Mouse (Mus musculus): ENCODE measurements at regions not wholly inside any gene's neighbourhood (a gene's known extent, or its start where the extent isn't known, plus 50 kb on each side); places are given as distances from the start of the nearest gene placed in this dataset.

- no peak for DNase-seq (ENCODE audit: low spot score in 2 of 2)
Measured at GRCm38 (mm10) chr14:97170841-97171240, 651.9 kb upstream of the Klhl1 start.

- no peak for DNase-seq (ENCODE audit: low spot score in 2 of 2)
Measured at GRCm38 (mm10) chr14:97165793-97166192, 646.9 kb upstream of the Klhl1 start.

DNA sequence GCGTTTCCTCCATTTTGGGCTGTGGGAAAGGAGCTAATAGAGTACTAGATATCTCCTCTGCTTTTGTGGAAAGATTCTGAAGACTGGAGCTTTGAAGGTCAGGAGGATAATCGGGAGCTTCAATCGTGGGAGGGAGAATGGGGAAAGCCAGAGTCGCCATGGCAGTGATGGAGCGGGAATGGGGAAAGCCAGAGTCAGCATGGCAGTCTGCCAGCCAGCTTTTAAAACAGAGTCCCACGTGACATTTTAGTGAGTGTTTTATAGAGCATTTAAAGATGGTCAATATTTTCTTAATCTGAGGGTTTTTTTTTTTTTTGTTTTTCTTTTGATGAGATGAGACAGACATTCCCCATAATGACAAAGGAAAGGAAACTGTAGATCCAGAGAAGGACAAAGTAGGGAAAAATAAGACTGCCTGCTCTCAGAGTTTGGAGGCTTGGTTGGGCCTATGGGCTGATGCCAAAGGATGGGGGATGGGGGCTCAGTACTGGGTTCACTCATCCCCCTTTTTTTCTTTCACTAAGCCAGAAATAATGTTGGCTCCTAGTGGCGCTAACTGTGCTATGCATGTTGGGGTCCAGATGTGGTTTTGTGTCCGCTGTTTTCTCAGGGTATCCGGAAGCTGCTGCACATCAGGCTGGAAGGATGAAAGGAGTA is 630.2 kb upstream of the Klhl1 start:
- DNase-seq (ENCODE audit: low spot score in 2 of 2): no peak

- no peak for DNase-seq (ENCODE audit: low spot score in 2 of 2)
Measured at GRCm38 (mm10) chr14:97115918-97116635, 597.2 kb upstream of the Klhl1 start.

DNA sequence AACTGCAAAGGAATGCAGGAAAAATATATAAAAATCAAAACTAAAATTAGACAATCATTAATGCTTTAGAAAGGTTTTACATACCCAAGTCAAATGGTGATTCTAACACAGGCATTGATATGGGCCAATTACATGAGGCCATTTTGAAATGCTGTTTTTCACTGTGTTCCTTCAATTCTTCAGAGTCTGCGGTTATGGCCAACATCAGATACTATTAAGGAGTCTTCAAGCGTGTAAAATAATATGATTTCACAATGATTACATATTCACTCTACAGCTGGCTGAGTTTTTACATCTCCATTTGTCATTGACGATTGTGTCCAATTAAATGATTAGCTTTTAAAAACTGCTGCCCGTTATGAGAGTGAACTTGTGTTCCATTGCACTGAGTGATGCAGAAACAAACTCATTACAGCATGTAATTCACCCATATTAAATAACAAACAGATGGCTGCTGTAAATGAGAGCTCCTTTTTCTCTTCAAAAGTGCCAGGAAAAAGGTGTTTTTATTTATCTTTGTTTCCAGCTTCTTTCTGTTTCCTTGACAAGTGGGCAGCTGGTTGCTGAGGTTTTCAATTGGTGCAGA is 582.3 kb upstream of the Klhl1 start:
- no peak for DNase-seq (ENCODE audit: low spot score in 2 of 2)

- DNase-seq (ENCODE audit: low spot score in 2 of 2): no peak
Measured at GRCm38 (mm10) chr14:97093389-97093788, 574.5 kb upstream of the Klhl1 start.

GRCm38 (mm10) chr14:97088863-97089262 is 570.0 kb upstream of the Klhl1 start:
- no peak for DNase-seq (ENCODE audit: low spot score in 2 of 2)

DNA sequence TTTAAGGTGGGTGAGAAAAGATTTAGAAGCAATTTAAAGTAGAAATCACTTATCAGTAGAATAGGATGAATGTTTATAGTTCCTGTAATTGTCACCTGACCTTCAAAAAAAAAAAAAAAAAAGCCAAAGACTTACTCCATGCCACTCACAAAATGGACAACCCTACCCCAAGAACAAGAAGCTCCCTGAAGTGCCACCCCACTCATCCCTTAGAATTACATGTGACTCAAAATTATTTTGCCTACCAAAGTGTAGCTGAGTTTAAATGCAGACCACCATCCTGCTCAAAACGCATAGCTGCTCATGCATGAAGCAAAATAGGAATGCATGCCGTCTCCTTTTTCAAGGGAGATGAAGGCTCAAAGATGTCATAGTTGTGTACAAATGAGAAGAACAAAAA is 568.4 kb upstream of the Klhl1 start:
- DNase-seq (ENCODE audit: low spot score in 2 of 2): no peak

GRCm38 (mm10) chr14:97086363-97087309 is 567.7 kb upstream of the Klhl1 start:
- DNase-seq (ENCODE audit: low spot score in 2 of 2): no peak

DNA sequence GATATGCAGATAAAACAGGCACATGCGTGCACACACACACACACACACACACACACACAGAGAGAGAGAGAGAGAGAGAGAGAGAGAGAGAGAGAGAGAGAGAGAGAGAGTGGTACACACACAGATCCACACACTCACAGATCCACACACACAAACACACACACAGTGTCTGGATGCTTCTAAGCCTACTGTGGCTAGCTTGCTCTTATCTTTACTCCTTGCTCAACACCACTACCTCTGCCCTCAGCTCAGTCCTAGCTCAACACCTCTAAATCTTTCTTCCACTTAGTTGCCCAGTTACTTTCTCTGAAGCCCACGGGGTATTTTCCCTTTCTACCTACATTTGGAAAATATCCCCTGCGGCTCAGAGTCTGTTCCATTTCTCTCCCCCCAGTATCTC is 555.9 kb upstream of the Klhl1 start:
- no peak for DNase-seq (ENCODE audit: low spot score in 2 of 2)

DNA sequence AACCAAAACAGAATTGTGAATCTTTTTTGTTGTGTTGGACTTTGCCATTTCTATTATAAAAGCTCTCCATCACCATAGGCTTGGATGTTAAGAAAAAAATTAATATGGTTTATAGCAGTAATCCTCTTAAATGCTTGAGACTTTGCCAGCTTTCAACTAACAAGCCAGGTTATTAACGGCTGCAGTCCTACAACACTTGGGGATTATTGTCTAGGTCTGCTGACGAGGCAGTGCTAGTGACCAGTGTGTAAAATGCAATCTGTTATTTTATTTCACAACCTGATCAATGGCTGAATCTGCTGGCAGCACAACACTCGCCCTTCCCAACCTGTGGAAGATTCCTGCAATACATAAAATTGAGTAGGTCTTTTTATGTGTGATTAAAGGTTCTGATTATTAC is 549.9 kb upstream of the Klhl1 start:
- no peak for DNase-seq (ENCODE audit: low spot score in 2 of 2)

DNA sequence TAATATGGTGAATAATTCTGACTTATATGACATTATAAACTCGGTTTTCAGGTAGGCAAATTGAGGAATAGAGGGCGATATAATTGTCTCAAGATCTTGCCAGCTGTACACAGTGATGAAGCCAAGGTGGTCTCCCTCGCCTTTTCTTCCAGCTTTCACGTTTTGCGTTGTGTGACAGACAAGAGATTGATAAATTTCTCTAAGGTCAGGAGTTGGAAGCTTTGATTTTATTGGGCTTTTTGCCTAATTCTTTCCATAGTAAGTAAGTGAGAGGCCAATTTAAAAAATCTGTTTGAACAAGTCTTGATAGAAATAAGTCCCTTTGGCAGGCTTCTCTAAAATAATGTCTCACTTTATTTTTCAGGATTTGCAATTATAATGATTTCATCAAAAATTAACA is 549.4 kb upstream of the Klhl1 start:
- DNase-seq (ENCODE audit: low spot score in 2 of 2): no peak

DNA sequence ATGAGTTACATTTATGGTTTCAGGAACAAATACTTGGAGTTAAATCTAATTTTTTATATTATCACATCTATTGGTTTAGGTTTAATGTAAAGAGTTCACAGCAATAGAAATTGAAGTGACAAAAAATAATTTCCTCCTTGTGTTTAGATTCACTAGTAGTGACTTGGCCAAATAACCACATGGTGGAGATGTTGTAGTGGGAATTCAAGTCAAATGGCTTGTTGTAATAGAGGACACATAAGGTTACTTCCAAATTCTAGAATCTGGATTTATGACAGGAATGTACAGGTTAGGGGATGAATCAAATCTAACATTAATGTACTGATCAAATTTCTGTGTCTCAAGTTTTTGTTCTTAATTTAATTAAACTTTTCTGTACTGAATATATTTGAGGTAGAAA is 526.4 kb upstream of the Klhl1 start:
- no peak for DNase-seq (ENCODE audit: low spot score in 2 of 2)

- no peak for DNase-seq (ENCODE audit: low spot score in 2 of 2)
Measured at GRCm38 (mm10) chr14:97039850-97040249, 520.9 kb upstream of the Klhl1 start.

GRCm38 (mm10) chr14:97028528-97028927 is 509.6 kb upstream of the Klhl1 start:
- no peak for DNase-seq (ENCODE audit: low spot score in 2 of 2)

DNA sequence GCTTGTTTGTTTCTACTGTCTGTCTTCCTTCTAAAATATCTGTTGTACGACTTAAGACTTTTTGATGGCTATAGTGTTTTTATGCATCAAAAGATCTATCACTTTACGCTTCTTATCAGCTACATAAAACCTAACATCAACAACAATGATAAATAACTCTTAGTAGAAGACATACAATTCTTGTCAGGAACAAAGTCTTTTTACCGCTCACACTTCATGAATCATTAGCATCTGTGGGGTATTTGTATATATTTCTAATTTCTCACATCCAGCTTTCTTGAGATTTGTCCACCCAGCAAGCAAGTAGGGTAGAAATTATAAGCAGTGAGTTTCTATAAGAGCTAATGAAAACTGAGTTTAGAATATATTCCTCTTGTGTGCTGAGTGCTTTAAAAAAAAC is 487.4 kb upstream of the Klhl1 start:
- DNase-seq (ENCODE audit: low spot score in 2 of 2): no peak

GRCm38 (mm10) chr14:96995081-96995480 is 476.2 kb upstream of the Klhl1 start:
- DNase-seq (ENCODE audit: low spot score in 2 of 2): no peak

DNA sequence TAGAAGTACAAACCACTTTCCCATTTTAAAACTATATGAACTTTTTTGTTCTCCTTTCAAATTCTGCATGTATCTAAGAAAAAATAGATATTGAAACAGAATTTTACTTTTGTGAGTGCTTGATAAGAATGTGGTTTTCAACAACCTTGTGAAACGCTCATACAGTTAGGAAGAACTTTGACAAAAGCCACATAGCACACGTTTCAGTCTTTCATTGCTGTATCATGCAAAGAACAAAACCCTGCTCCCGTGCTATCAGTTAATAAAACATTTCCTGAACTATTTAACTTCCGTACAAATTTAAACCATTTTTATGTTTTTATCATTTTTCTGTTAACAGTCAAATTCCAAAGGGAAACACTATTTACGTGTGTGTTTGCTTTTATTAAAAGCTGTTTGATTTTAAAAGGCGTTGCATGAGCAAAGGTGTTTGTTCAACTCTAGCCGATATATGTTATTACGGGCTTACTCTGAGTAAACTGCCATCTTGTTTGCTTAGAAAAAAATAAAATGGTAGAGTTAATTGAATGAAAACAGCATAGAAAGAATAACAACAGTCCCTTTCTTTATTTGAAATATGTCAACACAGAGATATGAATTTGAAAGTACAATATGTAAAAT is 471.8 kb upstream of the Klhl1 start:
- no peak for DNase-seq (ENCODE audit: low spot score in 2 of 2)

DNA sequence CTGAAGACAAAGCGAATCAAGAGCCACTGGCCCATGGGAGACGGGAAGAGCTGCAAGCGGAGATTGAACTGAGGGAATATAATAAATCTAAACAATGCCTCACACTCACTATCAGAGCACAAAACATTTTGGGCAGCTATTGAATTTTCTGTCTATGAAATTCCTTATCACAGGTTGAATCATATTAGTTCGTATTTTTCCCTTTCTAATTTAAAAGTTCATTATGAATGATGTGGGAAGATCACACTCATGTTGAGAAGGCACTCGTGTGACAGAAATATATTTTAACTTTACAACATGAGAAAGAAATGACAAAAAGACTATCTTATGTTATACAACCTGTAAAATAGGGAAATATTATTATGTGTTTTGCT is 444.2 kb upstream of the Klhl1 start:
- DNase-seq (ENCODE audit: low spot score in 2 of 2): no peak

DNA sequence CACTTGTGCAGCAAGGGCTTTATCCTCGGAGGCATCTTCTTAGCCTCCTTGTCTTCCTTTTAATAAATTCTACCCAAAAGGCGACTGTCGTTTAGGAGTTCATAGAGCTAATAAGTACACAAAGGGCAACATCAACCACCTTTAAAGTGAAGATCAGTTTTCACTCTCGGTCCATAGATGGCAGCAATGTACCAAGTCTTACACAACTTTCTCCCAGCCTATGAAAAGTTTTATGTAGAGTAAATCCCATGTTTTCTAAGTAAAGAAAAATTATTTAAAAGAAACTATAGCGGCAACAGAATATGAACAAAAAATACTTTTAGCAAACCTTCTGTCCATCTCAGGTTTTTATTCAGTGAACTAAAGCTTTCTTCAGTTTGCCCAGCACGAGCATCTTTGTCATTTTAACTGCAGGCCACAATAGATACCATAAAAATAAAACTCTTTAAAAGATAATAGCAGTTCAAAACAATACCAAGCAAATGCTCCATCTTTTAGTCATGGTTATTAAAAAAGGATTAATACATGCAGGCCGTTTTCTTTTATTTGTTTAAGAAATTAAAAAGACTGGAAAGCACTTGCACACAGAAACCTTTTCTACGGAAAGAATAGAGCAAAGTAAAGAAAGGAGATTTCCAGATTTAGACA is 443.6 kb upstream of the Klhl1 start:
- DNase-seq (ENCODE audit: low spot score in 2 of 2): no peak

GRCm38 (mm10) chr14:96956115-96956514 is 437.2 kb upstream of the Klhl1 start:
- no peak for DNase-seq (ENCODE audit: low spot score in 2 of 2)

All from spleen, postnatal 4 days (tissue).